Mouse (Mus musculus) cerebellum, adult (tissue): ENCODE measurements around the gene Zfp319.
"Not testable (repeated sequence)": the region's sequence is repeated elsewhere in the genome, so short reads cannot be mapped to it uniquely, and the experiment has no call there.

Experiments used
- ATAC-seq: cut with Nextera tagmentation; 2 replicates; pipeline ENCODE4 v1.9.2; 2017; ENCODE audit warnings: mild to moderate bottlenecking, moderate library complexity, mixed read lengths; ENCODE audit not compliant: insufficient number of reproducible peaks, low FRiP score, low TSS enrichment

Gene Zfp319

DNA sequence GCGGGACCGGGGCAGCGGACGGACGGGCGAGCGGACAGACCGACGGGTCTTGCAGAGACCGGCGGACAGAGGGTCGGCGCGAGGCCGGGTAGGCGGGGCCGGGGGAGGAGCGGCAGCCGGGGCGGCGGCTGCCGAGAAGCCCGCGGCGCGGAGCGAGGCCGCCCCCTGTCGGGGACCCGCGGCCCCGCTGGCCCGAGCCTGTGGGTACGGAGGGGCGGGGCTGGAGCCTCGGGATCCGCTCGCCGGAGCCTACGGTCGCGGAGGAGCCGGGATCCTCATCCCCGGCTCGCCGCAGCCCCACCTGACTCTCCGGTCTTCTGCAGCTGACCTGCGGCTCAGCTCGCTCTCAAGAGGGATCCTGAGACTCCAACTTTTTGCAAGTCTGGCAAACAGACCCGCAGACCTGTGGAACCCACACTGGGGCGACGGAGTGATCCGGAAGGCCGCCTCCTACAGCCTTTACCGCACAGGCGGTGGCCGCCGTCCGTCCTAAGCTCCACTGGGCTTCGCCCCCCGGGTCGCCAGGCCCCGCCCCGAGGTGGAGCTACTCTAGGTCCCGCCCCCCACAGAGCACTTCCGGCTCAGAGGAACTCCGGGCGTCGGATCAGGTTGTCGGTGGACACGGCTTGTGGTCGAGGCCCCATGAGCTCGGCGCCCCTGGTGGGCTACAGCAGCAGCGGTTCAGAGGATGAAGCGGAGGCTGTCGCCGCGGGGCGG lies at the start of gene Zfp319, which contains the start of gene Usb1:
Zfp319 (minus strand) TSS at position 231 of the 717 bp plus-strand sequence.
Usb1 (plus strand) TSS at position 565 of the 717 bp plus-strand sequence.
- peak; percentile 83 for ATAC-seq

GRCm38 (mm10) chr8:95380953-95381352 lies 49.2 kb upstream of the Zfp319 start:
- ATAC-seq: no peak

GRCm38 (mm10) chr8:95378928-95379327 lies 47.2 kb upstream of the Zfp319 start:
- ATAC-seq: not testable (repeated sequence)

- no peak for ATAC-seq
Observed at GRCm38 (mm10) chr8:95377863-95378291, 46.1 kb upstream of the Zfp319 start.

DNA sequence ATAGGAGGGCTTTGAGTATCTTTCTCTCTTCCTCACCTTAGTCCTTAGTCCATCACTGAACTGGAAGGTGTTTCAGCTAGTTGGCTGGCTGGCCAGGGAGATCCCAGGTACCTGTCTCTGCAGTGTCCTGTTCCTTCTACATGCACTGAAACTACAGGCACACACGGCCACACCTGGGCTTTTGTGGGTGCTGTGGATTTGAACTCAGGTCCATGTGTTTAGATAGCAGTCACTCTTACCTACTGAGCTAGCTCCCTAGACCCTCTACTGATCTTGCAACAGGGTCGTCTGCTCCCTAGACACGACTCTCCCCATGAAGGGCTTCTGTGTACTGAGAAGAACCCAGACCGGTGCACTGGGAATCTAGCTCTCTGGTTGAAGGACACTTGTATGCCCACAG lies 45.4 kb upstream of the Zfp319 start:
- no peak for ATAC-seq

DNA sequence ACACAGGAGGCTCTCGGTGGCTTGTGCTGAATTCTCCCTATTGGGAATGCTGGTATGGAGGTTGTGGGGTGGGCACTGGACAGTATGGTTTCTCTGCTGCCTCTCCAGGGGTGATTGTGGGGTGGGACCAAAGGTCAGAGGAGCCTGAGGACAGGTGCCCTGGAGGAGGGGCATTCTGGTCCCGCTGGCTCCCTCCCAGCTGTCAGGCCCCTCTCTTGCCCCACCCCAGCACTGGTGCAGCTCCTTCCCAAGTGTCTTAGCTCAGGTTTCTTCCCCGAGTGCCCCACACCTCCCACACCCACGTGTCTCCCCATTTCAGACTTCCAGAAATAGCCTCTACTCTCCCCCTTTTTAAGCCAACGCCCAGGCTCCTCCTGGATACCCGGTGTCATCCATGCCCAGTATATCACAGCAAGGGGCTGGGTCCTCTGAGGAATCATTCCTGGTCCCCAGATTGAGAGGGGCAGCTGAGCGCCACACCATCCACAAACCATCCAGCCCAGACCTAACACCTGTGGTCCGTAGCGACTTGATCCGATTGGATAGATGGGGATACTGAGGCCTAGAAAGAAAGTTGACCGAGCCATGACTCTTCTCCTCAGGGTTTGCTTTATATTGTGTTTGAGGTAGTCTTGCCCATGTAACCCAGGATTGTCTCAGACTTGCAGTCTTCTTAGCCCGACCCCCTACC lies 44.7 kb upstream of the Zfp319 start:
- no peak for ATAC-seq

- no peak for ATAC-seq
Observed at GRCm38 (mm10) chr8:95375374-95375930, 43.7 kb upstream of the Zfp319 start.

DNA sequence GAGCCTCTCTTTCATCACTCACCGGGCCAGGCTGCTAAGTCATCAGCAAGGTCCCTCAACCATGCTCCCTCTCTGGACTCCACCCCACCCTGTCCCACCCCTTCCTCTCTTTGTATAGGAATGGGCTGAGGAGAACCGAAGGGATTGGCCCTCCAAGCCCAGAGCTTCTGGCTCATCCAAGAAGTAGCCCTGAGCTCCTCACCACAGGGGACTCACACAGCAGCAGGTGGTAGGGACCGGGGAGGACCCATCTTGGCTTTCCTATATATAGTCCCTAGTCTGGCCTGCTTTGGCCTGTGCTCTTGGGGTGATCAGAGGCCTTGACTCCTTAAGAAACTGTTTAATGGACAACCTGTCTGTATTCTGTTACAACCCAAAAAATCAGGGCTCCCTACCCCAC lies 42.7 kb upstream of the Zfp319 start:
- no peak for ATAC-seq

DNA sequence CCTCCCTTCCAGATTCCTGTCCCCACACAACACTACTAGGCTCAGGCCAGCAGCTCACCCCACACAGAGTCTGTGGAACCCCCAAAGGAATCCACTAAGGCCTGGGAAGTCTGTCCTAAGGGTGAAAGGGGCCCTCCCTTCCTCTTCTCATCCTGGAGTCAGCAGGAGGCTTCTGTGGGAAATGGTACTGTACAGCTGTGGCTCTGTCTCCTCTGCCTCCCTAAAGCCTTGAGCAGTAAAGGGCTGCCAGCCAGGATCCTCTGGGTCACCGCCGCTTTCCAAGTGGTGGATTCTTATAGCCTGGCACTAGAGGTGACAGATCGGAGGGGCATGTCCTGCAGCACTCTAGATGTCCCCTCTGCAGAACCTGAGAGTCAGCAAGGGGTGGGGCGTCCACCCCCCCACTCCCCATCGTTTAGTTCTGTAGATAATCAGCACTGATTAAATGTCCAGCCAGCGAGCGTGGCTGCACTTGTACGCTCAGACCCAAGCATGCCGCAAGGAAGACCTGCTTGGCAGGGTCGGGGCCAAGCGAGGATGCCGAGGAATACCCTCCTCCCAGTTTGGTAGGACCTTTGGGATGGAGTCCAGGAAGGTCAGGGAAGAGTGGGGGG lies 41.7 kb upstream of the Zfp319 start:
- no peak for ATAC-seq

DNA sequence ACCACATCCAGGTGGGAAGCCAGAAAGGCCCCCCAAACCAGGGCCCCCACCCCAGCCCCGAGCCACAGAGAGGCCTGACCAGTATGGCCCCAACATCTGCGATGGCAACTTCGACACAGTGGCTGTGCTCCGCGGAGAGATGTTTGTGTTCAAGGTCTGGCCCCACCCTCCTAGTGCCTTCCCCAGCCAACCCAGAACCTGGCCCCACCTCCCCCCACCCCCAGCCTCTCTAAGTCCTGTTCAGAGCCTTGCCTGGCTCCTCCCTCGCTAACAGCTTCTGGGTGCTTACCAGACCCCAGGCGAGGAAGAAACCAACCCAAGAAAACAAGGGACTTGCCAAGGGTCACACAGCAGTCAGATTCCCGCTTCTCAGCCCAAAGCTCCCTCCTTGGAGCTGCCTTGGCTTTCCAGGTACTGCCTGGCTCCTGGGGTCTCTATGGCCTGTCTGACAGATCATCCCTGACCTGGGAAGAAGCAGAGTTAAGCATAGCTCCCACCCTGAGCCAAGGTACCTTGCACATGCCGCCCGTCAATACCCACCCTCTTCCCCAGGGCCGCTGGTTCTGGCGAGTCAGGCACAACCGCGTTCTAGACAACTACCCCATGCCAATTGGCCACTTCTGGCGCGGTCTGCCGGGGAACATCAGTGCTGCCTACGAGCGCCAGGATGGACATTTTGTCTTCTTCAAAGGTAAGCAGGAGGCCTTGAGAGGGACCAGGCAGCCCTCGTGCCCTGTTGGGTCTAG lies 38.0 kb upstream of the Zfp319 start:
- ATAC-seq: no peak

GRCm38 (mm10) chr8:95363849-95364248 lies 32.1 kb upstream of the Zfp319 start:
- ATAC-seq: no peak

DNA sequence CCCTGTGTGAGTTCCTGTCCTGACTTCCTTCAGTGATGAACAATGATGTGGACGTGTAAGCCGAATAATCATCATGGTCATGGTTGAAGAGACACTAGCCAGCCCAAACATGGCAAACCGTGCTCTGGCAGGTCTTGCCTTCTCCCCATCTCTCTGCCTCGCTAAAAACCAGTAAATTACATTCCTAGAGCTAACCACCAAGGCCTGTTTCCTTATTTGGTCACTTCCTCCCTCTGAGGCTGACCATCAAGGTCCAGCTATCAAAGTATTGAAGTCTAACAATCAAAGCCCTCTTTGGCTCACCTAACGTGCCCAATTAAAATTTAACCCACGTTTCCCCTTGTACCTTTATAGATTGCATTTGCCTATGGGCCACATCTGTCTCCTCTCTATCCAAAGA lies 30.5 kb upstream of the Zfp319 start:
- no peak for ATAC-seq

GRCm38 (mm10) chr8:95361016-95361341 lies 29.2 kb upstream of the Zfp319 start:
- no peak for ATAC-seq

DNA sequence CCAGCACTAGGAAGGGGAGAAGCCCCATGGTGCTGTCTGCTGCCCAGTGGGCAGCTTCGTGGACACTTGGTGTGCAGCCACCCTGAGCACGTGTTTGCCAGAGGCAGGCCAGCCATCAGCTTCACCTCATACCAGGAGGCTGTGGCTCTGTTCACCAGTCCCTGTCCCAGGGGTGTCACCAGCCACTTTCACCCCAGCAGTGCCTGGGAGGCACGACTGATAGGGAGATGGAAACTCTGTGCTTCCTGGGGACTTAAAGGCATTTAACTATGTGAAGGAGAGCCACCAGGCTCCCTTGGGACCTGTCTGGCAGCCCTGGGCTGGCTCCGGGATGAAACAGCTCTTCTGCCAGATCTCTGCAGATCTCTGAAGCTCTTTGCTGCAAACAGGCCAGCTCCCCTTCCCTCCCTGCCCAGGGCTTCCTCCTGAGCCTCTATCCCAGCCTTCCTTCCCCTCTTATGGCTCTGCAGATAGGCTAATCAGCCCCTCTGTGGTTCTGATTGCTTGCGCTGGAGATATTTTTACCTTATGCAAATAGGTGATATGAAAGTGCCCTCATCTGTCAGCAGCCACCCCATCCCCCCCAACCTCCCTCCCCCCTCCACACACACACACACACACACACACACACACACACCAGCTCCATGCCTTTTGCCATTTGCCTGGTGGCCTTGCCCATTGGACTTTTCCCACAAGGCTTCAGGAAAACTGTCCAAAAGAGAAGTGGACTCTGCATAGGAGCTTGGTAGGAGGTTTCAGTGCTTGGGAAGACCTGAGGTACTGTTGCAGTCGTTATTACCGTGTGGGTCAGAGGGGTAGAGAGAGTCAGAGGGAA lies 28.6 kb upstream of the Zfp319 start:
- ATAC-seq: no peak

DNA sequence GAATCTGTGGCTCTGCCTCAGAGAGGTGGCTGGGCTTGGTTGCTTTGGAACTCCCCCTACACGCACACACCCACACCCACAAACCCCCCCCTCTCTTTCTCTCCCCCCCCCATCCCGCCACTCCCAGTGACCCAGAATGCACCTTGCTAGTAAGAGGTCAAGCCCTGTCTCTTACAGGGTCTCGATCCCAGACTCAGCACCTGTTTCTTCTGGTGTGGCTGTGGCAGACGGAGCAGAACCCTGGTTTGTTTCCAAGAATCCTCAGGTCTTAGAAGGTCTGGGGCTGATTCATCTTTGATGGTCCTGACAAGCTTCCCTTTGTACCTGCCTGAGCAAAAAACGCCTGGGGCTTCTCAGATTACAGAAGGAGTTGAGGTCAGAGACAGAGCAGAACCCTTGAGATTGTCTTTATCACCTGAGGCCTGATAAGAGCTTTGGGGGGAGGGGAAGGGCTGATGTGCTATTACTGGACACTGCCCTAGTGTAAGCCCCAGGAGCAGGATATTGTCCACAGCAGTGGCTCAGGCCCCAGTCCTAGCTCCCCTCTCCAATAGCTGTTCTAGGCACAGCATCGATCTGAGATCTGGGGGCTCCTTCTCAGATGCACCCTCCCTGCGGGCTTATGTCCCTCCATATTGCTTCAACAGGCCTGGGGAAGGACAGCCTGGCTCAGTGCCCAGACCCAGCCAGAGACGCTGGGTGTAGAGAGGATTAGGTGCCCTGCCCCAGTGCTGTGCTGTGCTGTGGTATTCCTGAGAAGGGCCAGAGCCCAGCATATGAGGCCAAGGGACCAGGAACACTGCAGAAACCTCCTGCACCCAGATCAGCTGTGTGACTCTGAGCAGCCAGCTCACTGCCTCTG lies 27.0 kb upstream of the Zfp319 start:
- ATAC-seq: no peak

DNA sequence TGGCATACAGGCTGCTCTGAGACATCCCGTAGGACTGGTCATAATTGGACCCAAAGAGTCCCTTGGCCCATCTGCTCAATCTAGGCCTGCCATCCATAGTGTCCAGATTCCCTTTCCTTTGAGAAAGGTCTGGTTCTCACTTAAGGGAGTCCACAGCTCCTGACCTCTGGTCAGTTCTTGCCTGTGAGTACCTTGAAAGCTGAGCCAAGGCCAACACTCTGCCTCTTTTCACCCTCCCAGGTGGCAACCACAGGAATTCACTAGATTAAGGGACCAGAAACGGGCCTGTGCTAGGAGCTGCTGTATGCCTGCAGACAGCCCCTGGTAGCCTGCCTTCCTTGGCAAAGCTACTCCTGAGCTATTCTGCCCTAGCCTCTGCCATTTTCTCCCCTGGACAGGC lies 22.9 kb upstream of the Zfp319 start:
- ATAC-seq: no peak

- peak; percentile 9; the same call in 1 of the 2 replicates for ATAC-seq
Observed at GRCm38 (mm10) chr8:95352871-95353866, 21.4 kb upstream of the Zfp319 start.
